Mouse (Mus musculus): ENCODE results near the gene Gipc2.

DNA sequence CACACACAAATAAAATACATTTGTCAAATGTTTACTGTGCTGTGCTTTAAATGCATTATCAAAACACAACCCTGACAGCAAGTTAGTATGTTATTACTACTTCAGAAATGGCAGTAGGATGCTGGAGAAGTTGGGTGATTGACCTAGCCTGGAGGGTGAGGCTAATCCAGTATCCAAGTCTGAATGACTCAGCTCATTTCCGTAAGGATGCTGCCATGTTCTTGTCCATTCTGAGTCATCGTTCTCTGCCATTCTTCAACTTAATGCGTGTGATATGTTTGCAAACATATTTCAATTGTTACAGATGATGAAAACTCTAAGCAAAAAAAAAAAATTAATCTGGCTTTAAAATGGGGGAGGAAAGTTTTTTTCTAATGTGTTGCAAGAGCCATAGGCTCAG lies 84.6 kb downstream of the Gipc2 start:
- TF ChIP-seq CTCF (IDR thresholded peaks at IDR 0.05; ENCODE audit: insufficient read depth, low read length) (no peak), POLR2A (IDR thresholded peaks at IDR 0.05; ENCODE audit: borderline replicate concordance, extremely low read depth, low read depth, low read length) (no peak)
